Mouse (Mus musculus): ENCODE measurements around the gene Srcin1.

DNA sequence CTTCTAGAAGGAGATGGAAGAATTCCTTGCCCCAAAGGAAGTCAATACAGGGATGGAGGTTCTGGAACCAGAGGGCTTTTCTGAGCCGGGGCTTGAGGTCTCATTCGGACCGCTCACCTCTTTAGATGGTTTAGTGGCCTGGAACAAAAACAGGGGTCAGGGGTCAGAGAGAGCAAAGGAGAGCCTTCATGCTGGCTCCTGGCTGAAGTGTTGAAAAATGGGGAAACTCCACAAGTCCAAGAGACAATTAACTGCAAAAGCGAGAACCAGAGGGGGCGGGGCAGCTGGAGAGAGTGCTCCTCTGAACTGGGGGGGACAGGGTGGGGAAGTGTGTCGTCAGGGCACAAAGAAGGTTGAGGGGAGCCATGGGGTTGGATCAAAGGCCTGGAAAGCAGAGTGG lies 63.5 kb downstream of the Srcin1 start:
- no peak for TF ChIP-seq POLR2A (IDR thresholded peaks at IDR 0.05; ENCODE audit: insufficient read depth, low read length)
- TF ChIP-seq CTCF (IDR thresholded peaks at IDR 0.05; ENCODE audit: low read depth, low read length): no peak

Measured in ES-Bruce4 (cell line).